Mouse (Mus musculus) midbrain, embryonic 16.5 days (tissue): ENCODE data around the gene Arl4a. TPM values are rescaled to one million over a fixed set of nuclear protein-coding genes. Genes with fewer than 3 reads are reported as not detected.
A peak's percentile ranks its signal among the peaks of the same experiment; 100 is the strongest.

Experiments
- ATAC-seq: fragments of 200-750 bp; cut with Nextera tagmentation; 2 replicates; pipeline ENCODE4 v1.8.0; 2017; ENCODE audit warnings: moderate TSS enrichment
- H3K27ac ChIP-seq: fragments of 300-500 bp; sonication (generic); 2 replicates; pipeline ENCODE4 v1.5.1; 2014; ENCODE audit warnings: mild to moderate bottlenecking, low read length, mixed read lengths
- H3K27me3 ChIP-seq: fragments of 300-500 bp; sonication (generic); 2 replicates; pipeline ENCODE4 v1.6.1; 2014; ENCODE audit warnings: low read depth, low read length, mixed read lengths; ENCODE audit not compliant: control insufficient read depth, insufficient read depth
- H3K36me3 ChIP-seq: fragments of 300-500 bp; sonication (generic); 2 replicates; pipeline ENCODE4 v1.6.1; 2014; ENCODE audit warnings: mild to moderate bottlenecking, low read length, moderate library complexity, mixed read lengths; ENCODE audit not compliant: control insufficient read depth, insufficient read depth
- H3K4me1 ChIP-seq: fragments of 300-500 bp; sonication (generic); 2 replicates; pipeline ENCODE4 v1.6.1; 2014; ENCODE audit warnings: mild to moderate bottlenecking, low read length, mixed read lengths; ENCODE audit not compliant: control insufficient read depth, insufficient read depth
- H3K4me2 ChIP-seq: fragments of 300-500 bp; sonication (generic); 2 replicates; pipeline ENCODE4 v1.6.1; 2014; ENCODE audit warnings: mild to moderate bottlenecking, low read length, mixed read lengths
- H3K4me3 ChIP-seq: fragments of 300-500 bp; sonication (generic); 2 replicates; pipeline ENCODE4 v1.5.1; 2014; ENCODE audit warnings: low read depth, mild to moderate bottlenecking, low read length, moderate library complexity, mixed read lengths
- H3K9ac ChIP-seq: fragments of 300-500 bp; sonication (generic); 2 replicates; pipeline ENCODE4 v1.6.1; 2014; ENCODE audit warnings: low read depth, low read length, mixed read lengths
- H3K9me3 ChIP-seq: fragments of 300-500 bp; sonication (generic); replicated peaks from 2 replicates; pipeline ENCODE4 v1.6.1; 2014; ENCODE audit warnings: mild to moderate bottlenecking, low read length, mixed read lengths; ENCODE audit not compliant: control insufficient read depth, poor library complexity, severe bottlenecking
- WGBS: fragments of 180-500 bp; shearing (Covaris S2); extraction: QIAGEN DNeasy Blood & Tissue Kit; methylation state at CpG from one replicate; pipeline ENCODE4 v1.1.7; 2014; 5-methylcytosine and 5-hydroxymethylcytosine counted together
- polyA plus RNA-seq: library from polyadenylated mRNA; unstranded; fragments of >200 nt; fragmentation: Nextera tagmentation; extraction: Ambion mirVana; gene quantifications from 2 replicates; pipeline ENCODE4 v1.2.1, GENCODE M21; 2015

Gene Arl4a
- polyA plus RNA-seq, 1 experiment from 2014 or later: 120 TPM

DNA sequence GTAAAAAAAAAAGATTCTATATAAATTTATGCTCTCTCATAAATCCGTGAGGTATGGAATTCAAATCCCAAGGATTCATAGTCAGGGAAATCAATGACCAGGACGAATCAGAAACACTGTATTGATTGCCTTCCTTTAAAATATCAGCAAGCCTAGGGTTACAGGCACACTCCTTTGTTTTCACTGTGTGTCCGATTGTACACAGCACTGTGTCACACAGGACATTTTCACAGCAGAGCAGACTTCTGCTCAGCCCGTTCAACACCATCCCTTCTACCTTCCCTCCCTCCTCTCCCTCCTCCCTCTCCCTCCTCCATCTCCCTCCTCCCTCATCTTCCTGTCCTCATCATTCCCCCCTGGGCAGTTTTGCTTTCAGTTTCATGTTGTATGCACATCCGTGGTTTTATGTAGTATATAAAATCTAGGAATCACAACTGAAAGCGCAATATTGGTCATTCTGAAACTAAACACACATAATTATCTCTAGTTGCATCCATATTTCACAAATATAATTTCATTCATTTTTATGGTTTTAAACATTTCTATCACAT lies 19.8 kb downstream of the Arl4a start:
- H3K9me3 ChIP-seq: no peaks in the 10 kb centered on the region
- H3K4me1 ChIP-seq: no peaks in the 10 kb centered on the region; the same call in 1 of the 2 replicates
- no peak overlapping the region for H3K4me2 ChIP-seq
- H3K27me3 ChIP-seq: no peaks in the 10 kb centered on the region
- no peaks in the 10 kb centered on the region for H3K36me3 ChIP-seq
- H3K9ac ChIP-seq: no peak overlapping the region
- ATAC-seq: no peak
- H3K4me3 ChIP-seq: no peak overlapping the region
- H3K27ac ChIP-seq: no peak overlapping the region
- 78% methylated on average over 6 of the region's 6 CpGs for WGBS

DNA sequence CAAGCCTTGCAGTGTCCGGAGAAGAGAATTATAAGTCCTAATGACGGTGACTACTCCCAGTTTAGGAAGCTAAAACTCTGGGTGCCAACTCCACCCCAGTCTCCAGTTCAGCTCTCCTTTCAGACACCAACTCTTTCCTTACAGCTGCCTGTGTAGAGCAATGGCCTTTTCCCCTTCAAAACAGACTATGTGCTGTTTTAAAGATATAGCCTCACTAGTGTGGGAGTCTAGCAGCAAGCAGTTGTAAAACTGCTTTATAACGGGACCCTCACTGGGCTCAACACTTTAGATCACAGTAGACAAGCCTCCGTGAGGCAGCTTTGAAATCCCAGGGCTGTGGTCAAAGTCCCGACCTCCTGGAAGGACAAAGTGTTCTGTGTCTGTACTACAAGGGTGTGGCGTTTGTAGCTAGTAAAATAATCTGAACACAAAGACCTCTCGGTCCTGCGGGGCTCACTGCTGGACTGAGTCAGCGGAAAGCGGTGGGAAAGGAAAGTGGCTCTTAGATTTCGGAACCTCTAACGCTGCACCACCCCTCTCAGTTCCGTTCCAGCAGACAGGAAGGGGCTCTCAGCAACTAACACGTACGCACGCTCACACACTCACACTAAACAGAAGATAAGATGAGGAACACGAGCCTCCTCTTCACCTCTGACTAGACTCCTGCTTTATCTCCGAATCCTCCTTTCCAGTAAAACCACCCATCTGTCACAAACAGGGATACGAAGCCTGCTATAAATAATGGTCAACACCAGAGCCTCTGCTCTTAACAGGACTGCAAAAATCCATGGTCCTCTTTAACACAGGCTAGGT lies 21.0 kb downstream of the Arl4a start:
- Histone ChIP-seq H3K9me3 (no peaks in the 10 kb centered on the region), H3K4me1 (no peaks in the 10 kb centered on the region; the same call in 1 of the 2 replicates), H3K4me3 (peak overlapping the region; percentile 21), H3K27me3 (no peaks in the 10 kb centered on the region), H3K9ac (peak overlapping the region; percentile 6; the same call in 1 of the 2 replicates), H3K4me2 (peak overlapping the region; percentile 49), H3K27ac (peak overlapping the region; percentile 2; the same call in 1 of the 2 replicates), H3K36me3 (no peaks in the 10 kb centered on the region)
- WGBS: 39% methylated on average over 19 of the region's 19 CpGs
- ATAC-seq: peak; percentile 77

DNA sequence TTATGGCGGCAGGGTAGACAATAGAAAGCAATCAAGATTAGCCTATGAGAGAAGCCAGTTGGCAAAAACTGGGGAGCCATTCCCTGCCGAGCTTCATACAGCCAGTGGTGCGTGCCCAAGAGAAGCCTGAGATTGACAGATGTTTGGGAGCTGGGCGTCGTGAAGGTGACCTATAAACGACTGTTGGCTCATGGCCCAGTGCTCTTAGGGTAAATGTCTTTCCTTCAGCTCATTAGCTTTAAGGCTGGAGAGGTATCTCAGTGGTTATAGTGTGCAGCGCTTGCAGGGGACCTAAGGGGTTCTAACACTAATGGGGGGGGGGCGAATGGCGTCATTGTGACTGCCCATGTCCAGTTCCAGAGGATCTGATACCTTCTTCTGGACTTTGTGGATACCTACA lies 21.8 kb downstream of the Arl4a start:
- Histone ChIP-seq H3K36me3 (no peaks in the 10 kb centered on the region), H3K4me1 (no peaks in the 10 kb centered on the region; the same call in 1 of the 2 replicates), H3K9ac (no peak overlapping the region), H3K27me3 (no peaks in the 10 kb centered on the region), H3K9me3 (no peaks in the 10 kb centered on the region), H3K4me3 (no peak overlapping the region), H3K27ac (no peak overlapping the region), H3K4me2 (no peak overlapping the region)
- 68% methylated on average over 9 of the region's 9 CpGs for WGBS
- ATAC-seq: no peak

DNA sequence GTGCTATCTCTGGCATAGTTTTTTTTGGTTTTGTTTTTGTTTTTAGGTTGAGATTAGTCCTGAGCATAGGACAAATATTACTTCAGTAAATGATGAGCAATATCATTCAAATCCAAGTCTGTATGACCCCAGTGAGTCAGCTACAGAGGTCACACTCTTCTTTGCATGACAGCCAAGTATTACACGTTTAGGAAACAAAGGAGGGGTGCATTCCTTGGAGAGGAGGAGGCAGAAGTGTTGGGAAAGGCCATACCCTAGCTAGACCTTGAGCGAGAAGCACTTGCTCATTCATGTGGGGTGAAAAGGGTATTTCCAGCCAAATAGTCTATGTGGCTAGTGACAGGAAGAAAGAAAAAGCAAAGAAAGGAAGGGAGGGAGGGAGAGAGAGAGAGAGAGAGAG lies 28.0 kb downstream of the Arl4a start:
- WGBS: 55% methylated on average over 2 of the region's 2 CpGs
- no peak overlapping the region for H3K9ac ChIP-seq
- H3K27ac ChIP-seq: no peak overlapping the region
- no peaks in the 10 kb centered on the region for H3K9me3 ChIP-seq
- no peaks in the 10 kb centered on the region for H3K36me3 ChIP-seq
- no peak overlapping the region for H3K4me2 ChIP-seq
- ATAC-seq: no peak
- H3K4me3 ChIP-seq: no peak overlapping the region
- no peaks in the 10 kb centered on the region for H3K4me1 ChIP-seq
- no peaks in the 10 kb centered on the region for H3K27me3 ChIP-seq

DNA sequence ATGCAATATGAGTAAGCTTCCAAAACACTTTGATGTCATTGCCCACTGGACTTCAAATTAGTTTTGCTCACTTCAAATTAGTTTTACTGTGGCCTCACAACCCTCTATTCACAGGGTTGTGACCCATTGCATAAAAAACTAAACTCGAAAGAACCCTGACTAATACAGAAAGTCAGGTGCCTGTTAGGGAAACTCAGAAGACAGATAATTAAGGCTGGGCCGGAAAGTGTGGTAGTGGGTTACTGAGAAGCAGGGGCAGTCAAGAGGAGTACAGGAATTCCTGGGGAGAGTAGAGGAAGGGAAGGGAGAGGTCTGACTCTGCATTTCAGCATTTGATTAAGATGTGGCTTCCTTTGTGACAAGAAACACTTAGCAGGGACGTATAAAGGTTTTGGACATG lies 29.4 kb downstream of the Arl4a start:
- Histone ChIP-seq H3K27me3 (no peaks in the 10 kb centered on the region), H3K27ac (no peak overlapping the region), H3K9ac (no peak overlapping the region), H3K36me3 (no peaks in the 10 kb centered on the region), H3K4me3 (no peak overlapping the region), H3K4me1 (no peaks in the 10 kb centered on the region), H3K9me3 (no peaks in the 10 kb centered on the region), H3K4me2 (no peak overlapping the region)
- no peak for ATAC-seq
- 65% methylated on average over 3 of the region's 3 CpGs for WGBS

DNA sequence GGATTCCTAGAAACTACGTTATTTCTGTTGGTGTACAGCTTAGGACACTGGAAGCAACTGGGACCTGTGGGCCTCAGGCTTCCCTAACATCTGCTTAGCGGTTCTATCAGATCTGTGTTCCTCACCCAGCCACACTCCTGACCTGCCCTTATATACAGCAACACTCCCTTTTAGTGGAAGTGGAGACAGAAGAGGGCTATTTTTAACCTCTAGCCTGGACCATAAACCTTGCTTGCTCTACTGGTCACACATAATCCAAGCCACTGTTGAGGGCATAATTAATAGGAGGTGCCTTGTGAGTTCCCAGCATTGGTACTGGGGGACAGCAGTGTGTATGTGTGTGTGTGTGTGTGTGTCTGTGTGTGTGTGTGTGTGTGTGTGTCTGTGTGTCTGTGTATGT lies 33.1 kb downstream of the Arl4a start:
- Histone ChIP-seq H3K36me3 (no peaks in the 10 kb centered on the region), H3K27ac (no peak overlapping the region), H3K9me3 (no peaks in the 10 kb centered on the region), H3K4me2 (no peak overlapping the region), H3K9ac (no peak overlapping the region), H3K4me3 (no peak overlapping the region), H3K4me1 (no peaks in the 10 kb centered on the region), H3K27me3 (no peaks in the 10 kb centered on the region)
- ATAC-seq: no peak
- WGBS: 72% methylated on average over 2 of the region's 2 CpGs

DNA sequence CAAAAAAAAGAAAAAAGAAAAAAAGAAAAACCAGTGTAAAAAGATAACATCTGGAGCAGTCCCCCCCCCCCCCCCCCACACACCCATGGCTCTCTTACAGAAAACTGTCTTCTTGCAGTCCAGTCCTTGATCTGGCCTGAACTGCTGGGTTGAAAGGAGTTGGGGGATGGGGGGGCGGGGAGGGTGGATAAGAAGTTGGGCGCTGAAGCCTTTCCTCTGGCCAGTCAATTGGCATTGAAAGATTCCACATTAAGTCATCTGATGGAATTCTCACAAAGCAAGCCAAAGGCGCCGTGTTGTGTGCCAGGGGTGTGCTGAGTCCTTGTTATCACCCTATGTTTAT lies 39.0 kb downstream of the Arl4a start:
- Histone ChIP-seq H3K27ac (no peak overlapping the region), H3K27me3 (no peaks in the 10 kb centered on the region), H3K36me3 (no peaks in the 10 kb centered on the region), H3K4me1 (peaks cover 5% of the 10 kb centered on the region; the same call in 1 of the 2 replicates), H3K4me3 (no peak overlapping the region), H3K9ac (no peak overlapping the region), H3K4me2 (no peak overlapping the region), H3K9me3 (no peaks in the 10 kb centered on the region)
- no peak for ATAC-seq
- 17% methylated on average over 4 of the region's 4 CpGs for WGBS

DNA sequence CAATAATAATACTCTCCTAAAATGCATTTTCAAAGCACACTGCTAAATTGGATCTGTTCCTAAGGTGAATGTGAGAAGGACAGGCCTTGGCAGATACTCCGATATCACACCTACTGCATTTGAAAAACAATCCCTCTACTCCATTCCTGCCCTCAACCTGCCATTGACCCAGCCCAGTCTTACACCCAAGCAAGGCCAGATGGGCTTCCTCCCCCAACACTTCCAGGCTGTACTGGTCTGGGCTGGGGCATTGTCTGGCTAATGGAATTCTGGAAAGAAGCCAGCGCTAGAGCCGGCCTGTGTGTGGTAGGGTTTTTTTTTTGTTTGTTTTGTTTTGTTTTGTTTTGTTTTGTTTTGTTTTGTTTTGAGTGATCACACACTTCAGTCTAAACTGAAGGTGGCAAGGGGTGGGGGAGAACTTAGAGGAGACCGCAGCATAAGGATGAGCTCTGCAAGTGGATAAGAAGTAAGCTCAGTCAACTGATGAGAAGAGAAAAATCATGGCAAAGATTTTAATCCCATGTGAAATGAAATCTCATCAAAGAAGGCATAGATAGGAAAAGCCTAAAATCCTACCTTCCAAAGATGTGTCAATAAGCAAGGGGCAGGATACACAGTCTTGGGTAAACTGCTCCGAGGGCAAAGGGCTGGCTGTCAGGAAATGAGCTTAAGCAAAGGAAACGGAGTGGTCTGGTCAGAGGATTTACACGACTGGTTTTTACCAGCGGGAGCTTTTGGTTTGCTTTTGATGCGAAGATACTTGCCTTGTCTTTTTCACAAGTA lies 39.6 kb downstream of the Arl4a start:
- Histone ChIP-seq H3K4me1 (peaks cover 5% of the 10 kb centered on the region; the same call in 1 of the 2 replicates), H3K4me3 (no peak overlapping the region), H3K4me2 (no peak overlapping the region), H3K36me3 (no peaks in the 10 kb centered on the region), H3K27ac (no peak overlapping the region), H3K9ac (no peak overlapping the region), H3K27me3 (no peaks in the 10 kb centered on the region), H3K9me3 (no peaks in the 10 kb centered on the region)
- ATAC-seq: peak; percentile 72; the same call in 1 of the 2 replicates
- WGBS: 9% methylated on average over 9 of the region's 9 CpGs

DNA sequence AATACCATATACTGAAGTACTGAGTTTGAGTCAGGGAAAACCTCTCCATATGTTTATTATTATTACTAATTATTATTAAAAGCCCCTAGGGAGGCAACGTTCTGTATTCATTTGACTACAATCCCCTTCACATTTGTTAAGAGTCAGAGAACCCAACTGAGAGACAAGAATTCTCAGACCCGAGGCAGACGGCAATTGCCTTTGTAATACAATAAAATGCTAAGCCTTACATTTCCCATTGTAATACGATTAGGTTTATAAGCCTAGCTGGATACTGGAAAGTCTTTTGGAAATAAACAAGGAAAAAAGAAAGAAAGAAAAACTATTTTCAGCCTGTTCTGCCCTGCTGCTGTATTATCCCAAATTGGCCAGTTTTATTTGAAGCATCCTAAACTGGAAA lies 40.2 kb downstream of the Arl4a start:
- H3K4me2 ChIP-seq: no peak overlapping the region
- WGBS: 6% methylated on average over 4 of the region's 4 CpGs
- ATAC-seq: no peak
- H3K9me3 ChIP-seq: no peaks in the 10 kb centered on the region
- peaks cover 5% of the 10 kb centered on the region; the same call in 1 of the 2 replicates for H3K4me1 ChIP-seq
- H3K9ac ChIP-seq: no peak overlapping the region
- no peaks in the 10 kb centered on the region for H3K27me3 ChIP-seq
- no peaks in the 10 kb centered on the region for H3K36me3 ChIP-seq
- H3K4me3 ChIP-seq: no peak overlapping the region
- no peak overlapping the region for H3K27ac ChIP-seq
